Mouse (Mus musculus) ES-CJ7 (cell line): Measurements from ENCODE around the gene 3110082I17Rik.

Experiments
- DNase-seq: peaks from one replicate; pipeline ENCODE4 v3.0.0; 2011; ENCODE audit warnings: low read depth, low spot score

The 3110082I17Rik gene

GRCm38 (mm10) chr5:139460384-139461067, at the start of gene 3110082I17Rik:
3110082I17Rik (minus strand) TSS chr5:139460527.
- DNase-seq: peak; percentile 98

DNA sequence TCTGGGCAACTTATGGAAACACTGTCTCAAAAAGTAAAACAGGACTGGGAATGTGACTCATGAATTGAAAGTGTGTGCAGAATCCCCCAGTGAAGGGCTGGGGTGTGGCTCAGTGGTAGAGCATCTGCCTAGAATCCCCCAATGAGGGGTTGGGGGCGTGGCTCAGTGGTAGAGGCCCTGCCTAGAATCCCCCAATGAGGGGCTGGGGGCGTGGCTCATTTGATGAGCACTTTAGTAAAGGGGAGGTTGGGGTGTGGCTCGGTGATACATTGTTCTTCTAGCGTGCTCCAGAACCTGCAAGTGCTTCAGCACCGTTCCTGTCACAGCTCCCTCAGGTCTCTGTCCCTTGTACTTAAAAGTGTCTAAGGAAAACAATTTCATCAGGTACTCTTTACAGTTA, 45.9 kb upstream of the 3110082I17Rik start:
- DNase-seq: peak; percentile 91

DNA sequence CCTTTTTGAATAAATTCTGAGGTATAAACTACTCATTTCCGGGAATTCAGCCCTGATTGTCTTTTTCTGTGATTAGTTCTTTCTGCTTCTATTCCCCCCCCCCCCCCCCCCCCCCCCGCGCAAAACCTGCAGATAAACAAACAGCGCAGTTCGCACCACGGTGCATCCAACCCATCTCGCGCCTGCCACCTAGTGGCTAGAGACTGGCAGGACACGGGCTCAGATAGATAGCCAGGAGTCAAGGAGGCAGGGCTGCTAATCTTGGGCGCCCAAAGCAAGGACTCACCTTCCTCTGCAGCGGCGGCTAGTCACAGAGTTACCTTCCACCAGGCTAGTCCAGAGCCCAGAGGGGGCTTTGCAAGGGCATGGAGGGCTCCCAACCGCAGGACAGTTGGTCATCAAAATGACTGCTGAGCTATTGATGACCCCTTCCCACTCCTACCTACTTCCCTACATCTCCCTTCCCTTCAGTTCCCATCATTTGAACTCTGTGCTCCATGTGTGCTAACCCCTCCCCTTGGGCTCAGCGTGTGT, 44.8 kb upstream of the 3110082I17Rik start:
- peak; percentile 77 for DNase-seq

- DNase-seq: no peak
Observed at GRCm38 (mm10) chr5:139502281-139502680, 42.0 kb upstream of the 3110082I17Rik start.

DNA sequence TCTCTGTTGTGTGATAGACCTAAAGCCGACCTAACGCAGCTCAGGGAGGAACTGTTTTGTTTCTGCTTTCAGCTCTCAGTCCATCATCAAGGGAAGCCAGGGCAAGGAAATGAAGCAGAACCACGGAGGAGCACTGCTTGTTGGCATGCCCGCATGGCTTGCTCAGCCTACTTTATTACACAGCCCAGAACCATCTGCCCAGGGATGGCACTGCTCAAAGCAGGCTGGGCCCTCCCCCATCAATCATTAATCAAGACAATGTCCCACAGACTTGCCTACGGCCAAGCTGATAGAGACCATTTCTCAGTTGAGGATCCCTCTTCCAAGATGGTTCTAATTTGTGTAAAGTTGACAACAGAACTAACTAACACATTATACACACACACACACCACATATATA, 38.5 kb upstream of the 3110082I17Rik start:
- no peak for DNase-seq

GRCm38 (mm10) chr5:139496939-139497338, 36.6 kb upstream of the 3110082I17Rik start:
- no peak for DNase-seq

DNA sequence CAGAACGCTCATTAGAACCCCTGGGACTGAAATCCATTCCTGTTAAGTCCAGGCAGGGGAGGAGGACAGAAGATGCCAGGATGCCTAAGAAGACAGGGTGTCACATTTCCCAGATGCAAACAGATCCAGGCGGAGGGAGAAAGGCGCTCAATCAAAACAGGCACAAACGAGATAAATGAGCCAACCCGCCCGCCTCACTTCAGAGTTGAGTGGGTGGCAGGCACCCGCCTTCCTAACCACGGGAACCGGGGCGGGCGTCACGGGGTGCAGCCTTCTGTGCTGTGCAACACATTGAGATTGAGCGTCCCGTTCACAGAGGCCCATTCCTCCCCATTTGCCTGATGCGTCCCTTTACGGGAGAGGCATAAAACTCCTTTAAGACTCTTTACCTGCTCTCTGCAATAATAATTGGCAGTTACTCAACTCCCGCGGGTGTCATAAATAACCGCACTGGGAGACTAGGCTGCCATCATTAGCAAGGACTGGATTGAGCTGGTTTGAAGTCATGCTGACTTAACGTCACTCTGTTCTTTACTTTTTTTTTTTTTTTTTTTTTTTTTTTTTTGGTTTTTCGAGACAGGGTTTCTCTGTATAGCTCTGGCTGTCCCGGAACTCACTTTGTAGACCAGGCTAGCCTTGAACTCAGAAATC, 34.8 kb upstream of the 3110082I17Rik start:
- DNase-seq: no peak

GRCm38 (mm10) chr5:139493690-139494089, 33.4 kb upstream of the 3110082I17Rik start:
- no peak for DNase-seq

DNA sequence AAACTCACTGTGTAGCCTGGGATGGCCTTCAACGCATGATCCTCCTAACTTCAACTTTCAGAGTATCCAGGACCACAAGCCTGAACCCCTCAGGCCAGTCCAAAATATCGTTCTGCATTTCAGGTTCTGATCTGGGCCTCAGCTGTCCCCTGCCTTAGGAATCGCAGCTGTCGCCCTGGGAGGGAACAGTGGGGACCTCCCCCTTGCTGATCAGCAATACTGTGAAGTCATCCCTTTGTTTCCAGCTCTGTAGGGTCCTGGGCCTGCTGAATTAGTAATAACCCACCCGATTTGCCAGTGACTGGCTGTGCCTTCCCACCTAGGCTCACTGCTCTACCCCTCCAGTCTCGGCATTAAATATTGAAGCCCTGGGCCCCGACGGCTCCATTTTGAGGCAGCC, 31.0 kb upstream of the 3110082I17Rik start:
- no peak for DNase-seq

GRCm38 (mm10) chr5:139490131-139490530, 29.8 kb upstream of the 3110082I17Rik start:
- no peak for DNase-seq

GRCm38 (mm10) chr5:139484185-139484814, 24.0 kb upstream of the 3110082I17Rik start, which contains the start of gene Zfand2a:
Zfand2a (minus strand) TSS chr5:139484549.
- peak; percentile 100 for DNase-seq

DNA sequence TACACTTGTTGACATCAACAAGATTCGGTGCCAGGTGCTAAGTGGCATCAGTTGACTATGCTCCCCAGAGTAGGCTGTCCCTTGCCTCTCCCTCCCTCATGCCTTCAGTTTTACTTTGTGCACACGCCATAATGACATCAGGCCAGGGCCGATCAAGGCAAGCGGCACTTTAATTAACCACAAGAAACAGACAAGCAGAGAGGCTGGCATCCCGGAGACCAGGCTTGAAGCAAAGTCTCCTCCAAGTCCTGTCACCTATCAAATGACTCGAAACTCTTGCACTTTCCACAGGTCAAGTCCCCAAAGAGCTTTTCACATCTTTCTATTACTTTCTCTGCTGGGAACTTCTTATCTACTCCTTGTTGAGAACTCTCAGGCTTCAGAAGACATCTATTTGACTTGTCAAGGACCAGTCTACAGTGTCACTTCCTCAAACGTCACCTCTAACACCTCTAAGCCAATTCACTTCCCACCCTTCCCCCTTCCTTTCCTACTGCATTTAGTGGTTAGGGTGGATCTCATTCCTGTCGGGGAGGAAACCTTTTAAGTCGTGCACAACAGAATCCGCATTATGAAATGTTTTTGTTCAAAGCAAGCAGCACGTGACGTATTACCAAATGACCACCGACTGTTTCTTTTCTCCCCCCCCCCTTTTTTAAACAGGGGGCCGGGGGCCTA, 23.0 kb upstream of the 3110082I17Rik start:
- no peak for DNase-seq

- DNase-seq: peak; percentile 82
Observed at GRCm38 (mm10) chr5:139480406-139480805, 20.1 kb upstream of the 3110082I17Rik start.

- DNase-seq: no peak
Observed at GRCm38 (mm10) chr5:139479088-139479487, 18.8 kb upstream of the 3110082I17Rik start.

DNA sequence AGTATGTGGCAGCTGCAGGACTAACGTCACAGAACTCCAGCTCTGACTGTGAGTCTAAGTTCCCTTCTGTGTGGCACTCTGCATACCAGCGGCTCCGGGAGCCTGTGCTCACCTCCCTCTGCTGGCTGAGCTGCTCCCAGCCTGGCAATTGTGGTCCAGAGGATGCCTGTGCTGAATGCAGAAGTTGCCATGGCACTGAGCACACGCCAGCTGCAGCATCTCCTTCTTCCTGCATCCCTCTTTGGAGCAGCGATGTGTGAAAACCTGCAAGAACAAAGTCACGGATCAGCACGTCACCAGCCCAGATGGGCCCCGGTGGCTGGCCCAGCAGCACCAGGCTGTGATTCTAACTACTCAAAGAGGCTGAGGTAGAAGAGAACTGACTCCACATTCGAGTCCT, 14.4 kb upstream of the 3110082I17Rik start:
- no peak for DNase-seq

DNA sequence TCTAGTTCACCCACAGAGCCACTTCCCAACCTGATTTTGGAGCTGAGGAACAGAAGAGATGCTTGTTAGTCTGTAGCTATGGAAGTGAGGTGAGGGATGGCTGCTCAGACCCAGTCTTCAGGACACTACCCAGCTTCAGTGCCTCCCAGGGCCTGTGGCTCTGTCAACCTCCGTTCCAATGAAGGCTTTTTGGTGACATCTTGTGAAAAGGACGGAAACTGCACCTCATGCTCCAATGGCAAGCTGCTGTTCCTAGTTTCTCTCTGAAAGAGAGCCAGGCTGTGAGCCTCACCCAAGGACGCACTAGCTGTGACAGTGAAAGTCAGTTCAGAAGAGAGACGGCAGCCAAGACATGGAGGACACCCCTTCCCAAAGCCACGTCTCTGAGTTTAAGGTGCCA, 7.7 kb upstream of the 3110082I17Rik start:
- DNase-seq: peak; percentile 46

- no peak for DNase-seq
Observed at GRCm38 (mm10) chr5:139466801-139467200, 6.5 kb upstream of the 3110082I17Rik start.

- no peak for DNase-seq
Observed at GRCm38 (mm10) chr5:139466373-139466772, 6.0 kb upstream of the 3110082I17Rik start.

- DNase-seq: no peak
Observed at GRCm38 (mm10) chr5:139464874-139465273, 4.5 kb upstream of the 3110082I17Rik start.

DNA sequence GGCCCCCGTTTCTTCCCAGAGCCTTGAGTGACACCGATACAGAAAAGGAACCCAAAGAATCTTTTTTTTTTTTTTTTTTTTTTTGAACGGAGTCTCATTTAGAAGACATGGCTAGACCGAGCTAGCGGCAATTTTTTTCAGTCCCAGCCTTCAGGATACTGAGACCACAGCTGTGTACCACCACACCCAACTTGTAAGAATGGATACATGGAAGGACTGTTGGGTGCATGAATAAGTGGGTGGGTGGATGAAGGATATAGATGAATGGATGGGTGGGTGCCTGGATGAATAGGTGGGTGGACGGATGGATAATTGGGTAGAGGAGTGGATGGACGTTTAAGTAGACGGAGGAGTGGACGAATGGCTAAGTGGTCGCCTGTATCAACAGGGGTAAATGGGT, 389 bp downstream of the 3110082I17Rik start:
- DNase-seq: no peak

DNA sequence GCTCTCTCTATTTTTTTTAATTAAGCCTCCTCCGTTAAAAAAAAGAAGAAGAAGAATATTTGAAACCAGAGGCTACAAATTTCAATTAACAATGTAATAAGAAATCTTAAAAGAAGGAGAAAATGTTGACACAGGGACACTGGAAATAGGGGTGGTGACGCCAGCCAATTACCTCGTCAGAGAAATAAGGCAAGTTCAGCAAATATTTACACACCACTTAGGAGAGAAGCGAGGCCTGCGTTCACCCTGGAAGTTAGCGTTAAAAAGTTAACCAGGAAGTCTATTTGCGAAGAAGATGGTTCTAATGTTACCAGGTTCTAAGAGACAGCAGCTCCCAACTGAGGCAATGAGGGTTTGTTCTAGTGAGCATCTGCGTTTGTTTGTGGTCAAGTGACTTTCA, 3.1 kb downstream of the 3110082I17Rik start:
- DNase-seq: no peak

- no peak for DNase-seq
Observed at GRCm38 (mm10) chr5:139455166-139455565, 5.2 kb downstream of the 3110082I17Rik start.
